Mouse (Mus musculus) forelimb bud, embryonic 11.5 days (tissue): Measurements from ENCODE around the gene Dse.
A peak's percentile ranks its signal among the peaks of the same experiment; 100 is the strongest.
"Not testable (repeated sequence)": the region's sequence is repeated elsewhere in the genome, so short reads cannot be mapped to it uniquely, and the experiment has no call there.

ENCODE experiments used
- DNase-seq: peaks from one replicate; pipeline ENCODE4 v3.0.0-alpha.2; 2012; ENCODE audit warnings: low read depth, low spot score

Dse gene

DNA sequence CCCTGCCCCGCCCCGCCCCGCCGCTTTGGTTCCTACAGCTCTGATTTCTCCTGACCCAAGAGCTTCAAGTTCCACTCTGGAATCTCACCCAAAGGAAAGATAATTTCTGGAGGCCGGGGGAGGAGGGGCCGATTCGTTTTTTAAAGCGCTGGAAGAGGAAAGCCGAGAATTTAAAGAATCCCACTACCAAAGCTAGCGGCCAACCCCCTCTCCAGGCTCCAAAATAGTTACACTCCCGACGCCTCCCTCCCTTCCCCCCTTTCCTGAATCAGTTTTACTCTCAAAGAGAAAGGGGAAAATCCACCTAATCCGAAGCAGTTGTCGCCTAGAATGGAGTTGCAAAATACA, at the start of gene Dse:
Gene Dse, minus strand, starts transcription at position 213 of the 348 bp plus-strand sequence.
- peak; percentile 70 for DNase-seq

DNA sequence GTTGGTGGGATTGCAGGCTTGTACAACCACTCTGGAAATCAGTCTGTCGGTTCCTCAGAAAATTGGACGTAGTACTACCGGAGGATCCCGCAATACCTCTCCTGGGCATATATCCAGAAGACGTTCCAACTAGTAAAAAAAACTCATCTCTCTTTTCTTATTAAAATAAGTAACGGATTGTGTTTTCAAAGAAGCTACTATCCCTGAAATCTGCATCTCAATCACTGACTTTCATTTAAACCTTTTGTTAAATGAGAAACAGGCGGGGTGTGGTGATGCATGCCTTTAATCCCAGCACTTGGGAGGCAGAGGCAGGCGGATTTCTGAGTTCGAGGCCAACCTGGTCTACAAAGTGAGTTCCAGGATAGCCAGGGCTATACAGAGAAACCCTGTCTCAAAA, 45.3 kb upstream of the Dse start:
- DNase-seq = not testable (repeated sequence)

DNA sequence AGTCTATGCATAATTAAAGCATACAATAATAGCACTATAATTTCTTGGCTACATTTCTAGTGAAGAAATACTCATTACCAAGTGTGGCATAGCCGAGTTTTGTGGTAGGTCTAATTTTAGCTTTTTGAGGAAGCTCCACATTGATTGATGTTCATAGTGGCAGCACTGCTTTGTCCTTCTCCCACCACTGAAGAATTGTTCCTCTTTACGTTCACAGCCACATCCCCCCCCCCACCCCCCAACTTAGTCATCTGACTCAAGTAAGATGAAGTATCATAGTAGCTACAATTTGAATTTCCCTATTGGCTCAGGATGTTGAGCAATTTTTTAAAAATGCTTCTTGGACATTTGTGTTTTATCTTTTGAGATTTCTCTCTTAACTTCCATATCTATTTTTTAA, 42.1 kb upstream of the Dse start:
- no peak for DNase-seq

DNA sequence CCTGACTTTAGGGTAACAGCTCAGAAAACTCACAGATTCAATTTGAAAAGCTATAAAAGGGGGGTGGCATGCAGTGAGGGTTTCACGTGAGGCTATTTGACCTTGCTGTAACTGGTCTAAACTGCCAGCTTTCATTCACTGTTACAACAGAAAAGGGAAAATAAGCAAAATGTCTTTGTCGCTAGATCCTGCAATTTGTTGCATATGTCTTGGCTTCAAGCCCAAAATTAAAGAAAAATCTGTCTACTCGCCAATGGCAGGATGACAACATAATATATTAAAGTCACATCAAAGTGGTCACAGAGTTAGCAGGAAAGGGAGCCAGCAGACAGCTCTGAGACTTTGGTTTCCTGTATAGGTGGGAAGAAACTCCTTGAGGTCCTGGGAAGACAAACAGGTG, 40.2 kb upstream of the Dse start:
- DNase-seq = no peak

DNA sequence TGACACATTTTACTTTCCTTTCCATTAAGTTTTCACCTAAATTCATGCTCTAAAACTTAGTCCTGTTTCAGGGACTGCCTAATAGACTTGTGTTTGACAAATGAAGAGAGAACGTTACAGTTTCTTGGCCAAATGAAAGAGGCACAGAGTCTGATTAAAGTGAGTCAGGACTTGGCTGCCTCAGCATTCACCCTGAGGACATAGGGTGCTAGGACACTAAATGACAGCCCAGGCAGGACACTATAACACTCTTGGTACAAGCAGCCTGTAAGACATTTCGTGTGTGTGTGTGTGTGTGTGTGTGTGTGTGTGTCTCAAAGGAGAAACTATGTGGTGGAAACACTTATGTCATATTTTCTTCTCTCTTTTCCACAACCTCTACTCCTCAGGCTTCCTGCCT, 38.6 kb upstream of the Dse start:
- DNase-seq = no peak

DNA sequence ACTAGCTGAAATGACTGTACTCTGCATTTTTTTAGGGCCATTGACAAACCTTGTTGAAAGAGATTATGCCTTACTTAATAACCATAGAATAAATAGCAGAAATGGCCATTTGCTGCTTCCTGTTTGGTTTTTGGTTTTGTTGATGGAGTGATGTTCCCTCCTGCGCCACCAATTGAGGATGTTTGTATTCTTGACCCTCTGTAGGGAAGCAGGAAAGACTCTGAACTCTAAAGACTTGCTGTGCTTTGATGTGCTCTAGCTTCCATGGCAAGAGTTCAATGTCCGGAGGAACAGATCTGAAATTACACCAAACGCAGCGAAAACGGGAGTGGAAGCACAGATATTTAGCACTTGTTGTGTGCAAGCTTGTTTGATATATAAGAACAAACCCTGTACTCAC, 37.2 kb upstream of the Dse start:
- no peak for DNase-seq

DNA sequence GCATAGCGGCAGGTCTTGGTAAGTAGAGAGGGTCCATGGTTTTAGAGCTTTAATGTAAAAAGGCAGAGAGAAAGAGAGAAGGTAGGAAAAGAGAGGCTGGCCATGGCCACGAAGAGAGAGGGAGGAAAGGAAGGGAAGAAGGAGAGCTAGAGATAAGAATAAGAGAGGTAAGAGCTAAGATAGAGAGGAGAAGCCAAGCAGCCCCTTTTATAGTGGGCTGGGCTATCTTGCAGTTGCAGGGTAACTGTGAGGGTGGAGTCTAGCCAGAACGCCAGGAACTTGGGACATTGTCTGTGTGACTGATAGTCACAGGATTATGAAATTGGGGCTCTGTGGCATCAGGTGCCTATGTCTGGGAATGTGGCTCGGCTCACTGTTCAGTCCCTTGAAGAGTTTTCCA, 31.0 kb upstream of the Dse start:
- DNase-seq = no peak

DNA sequence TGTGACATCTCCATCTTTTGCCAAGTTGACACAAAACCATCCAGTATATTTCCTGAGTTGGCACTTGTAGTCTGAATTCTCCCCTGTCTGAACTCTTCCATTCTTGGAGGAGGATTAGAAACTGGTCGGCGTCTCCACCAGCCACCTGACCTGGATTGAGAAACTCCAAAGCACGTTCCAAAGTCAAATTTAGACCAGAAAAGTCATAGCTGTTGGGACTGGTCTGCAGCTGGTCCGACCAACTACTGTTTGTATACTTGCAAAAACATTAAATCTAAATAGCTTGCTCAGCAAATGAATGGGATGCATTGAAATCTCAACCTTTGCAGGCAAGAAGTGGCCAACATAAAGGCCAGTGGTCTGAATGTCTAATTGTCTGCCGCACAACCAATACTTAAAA, 29.1 kb upstream of the Dse start:
- DNase-seq = no peak

DNA sequence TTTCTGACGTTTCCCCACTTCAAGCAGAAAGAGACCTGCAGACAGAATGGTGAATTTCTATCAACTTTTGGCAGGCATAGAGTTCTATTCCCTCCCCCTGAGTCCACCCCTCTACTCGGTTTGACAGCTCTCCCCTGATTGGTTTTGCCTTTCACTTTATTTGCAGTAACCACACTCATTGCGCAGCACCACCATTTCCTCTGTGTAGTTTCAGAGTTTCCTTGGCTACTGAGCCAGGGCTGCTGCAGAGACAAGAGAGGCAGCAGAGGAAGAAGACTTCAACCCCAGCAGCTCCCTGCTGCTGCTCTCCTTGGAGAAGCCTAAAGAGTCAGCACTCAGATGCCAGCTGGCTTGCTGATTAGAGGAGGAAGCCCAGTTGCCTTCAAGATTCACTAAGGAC, 27.9 kb upstream of the Dse start:
- no peak for DNase-seq

DNA sequence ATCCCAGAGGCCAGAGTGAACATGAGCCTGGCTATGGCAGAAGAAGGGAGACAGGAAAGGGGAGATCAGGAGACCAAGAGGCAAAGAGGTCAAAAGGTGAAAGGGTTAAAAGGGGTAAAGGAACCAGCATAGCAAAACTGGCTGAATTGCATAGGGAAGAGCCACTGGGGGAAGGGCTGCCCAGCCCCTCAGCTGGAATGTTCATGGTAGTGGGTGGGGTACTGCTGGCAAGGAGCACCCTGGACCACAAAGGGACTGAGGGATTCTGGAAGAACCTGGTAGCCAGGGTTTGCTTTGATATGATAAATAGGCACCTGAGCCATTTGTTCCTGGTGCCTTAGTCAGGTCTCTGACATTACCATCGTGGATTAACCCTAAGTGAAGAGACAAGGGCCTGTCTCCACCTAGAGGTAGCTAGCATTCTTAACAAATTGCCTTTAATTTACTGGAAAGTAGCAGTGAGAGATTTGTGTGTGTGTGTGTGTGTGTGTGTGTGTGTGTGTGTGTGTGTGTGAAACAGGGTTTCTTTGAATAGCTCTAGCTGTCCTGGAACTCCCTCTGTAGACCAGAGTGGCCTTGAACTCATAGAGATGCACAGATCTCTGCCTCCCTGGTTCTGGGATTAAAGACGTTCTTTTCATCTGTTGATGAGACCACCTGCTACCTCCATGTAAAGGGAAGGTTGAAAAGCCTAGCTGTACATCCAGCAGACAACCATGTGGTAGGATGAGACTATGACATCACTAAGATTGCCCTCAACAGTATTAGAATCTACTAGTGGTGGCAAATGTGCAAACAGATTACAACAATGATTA, 26.6 kb upstream of the Dse start:
- no peak for DNase-seq

DNA sequence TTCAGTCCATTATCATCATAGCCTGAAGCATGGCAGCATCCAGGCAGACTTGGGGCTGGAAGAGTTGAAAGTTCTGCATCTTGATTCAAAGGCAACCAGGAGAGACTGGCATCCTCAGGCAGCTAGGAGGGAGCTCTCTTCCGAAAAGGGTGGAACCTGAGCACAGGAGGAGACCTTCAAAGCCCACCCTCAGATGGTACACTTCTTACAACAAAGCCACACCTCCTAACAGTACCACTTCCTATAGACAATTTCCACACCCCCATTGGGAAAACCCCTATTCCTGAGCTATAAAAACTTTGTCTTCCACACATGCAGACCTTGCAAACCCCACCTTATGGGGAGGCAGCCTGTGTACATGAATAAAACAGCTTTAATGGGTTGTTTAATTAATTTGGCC, 25.9 kb upstream of the Dse start:
- DNase-seq = no peak

DNA sequence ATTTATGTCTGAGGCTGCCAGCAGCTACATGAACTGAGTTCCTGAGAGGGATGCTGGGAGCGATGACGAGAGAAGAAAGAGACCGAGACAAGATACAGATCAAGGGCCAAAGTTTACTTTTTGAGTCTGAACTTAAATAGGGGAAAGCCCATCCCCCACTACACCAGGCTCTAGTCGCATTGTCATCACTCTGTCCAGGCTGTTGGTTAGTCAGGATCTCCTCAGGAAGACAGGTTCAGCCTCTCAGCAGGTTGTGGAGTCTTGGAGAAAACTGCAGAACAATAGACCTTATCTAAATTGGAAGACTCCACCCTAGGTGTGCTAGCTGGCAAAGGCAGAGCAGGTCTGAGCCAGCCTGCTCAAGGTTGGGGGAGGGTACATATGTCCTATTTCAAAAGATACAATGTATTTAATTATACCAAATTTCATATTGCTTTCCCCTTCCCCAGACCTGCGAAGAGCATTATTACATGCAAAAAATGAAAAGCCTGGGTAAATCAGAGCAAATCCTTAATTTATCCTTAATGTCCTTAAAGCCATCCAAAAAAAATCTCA, 22.7 kb upstream of the Dse start:
- no peak for DNase-seq

DNA sequence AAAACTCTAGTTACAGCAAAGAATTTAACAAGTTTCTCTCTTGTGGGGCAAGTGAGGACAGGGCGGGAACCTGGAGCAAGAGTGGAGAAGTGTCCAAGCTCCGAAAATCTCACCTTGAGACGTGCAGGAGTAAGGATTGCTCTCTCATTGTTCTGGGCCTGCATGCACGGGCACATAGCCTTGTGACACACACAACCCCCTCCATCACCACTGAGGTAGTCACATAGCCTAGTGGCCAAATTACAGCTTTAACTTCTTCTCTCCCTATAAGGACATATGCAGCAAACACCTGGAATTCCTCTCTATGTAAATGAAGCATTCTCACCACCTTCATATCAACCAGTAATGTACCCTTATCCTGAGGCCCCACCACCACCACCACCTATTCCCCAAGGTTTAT, 22.0 kb upstream of the Dse start:
- no peak for DNase-seq

DNA sequence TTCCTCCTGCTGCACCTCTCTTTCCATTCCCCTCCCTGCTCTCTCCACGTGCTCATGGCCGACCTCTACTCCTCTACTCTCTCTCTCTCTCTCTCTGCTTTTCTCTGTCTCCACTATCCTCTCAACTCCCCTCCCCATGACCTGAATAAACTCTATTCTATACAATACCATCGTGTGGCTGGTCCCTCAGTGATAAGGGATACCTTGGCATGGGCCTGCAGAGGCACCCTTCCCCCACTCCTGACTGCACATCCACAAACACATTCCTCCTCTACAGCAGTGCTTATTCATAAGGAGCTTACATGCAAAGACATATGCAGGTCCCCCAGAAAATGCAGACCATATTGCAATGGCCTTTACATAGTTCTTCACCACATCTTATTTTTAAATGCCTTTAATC, 16.1 kb upstream of the Dse start:
- no peak for DNase-seq

DNA sequence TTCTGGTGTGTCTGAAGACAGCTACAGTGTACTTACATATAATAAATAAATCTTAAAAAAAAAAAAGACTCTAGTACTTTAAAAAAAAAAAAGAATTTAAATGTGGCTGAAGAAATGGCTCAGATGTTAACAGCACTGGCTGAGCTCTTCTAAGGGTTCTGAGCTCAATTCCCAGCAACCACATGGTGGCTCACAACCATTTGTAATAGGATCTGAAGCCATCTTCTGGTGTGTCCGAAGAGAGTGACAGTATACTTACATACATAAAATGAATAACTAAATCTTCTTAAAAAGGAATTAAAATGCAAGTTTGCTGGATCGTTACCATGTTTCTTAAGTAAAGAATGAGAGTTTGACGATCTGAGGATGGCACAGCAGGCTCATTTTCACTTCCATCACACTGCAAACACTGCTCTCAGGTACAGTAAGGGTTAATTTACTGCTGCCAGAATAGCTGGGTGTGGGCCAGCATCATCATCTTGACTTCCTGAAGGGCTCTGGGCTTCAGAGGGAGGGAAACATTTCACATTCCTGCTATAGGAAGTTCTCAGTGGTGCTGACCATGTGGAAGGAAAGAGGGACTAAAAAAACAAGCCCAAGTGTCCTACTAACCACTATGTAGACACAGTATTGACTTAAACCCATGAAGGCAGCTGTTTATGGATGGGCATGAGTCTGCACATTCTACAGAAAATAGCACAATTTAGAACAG, 14.6 kb upstream of the Dse start:
- no peak for DNase-seq

DNA sequence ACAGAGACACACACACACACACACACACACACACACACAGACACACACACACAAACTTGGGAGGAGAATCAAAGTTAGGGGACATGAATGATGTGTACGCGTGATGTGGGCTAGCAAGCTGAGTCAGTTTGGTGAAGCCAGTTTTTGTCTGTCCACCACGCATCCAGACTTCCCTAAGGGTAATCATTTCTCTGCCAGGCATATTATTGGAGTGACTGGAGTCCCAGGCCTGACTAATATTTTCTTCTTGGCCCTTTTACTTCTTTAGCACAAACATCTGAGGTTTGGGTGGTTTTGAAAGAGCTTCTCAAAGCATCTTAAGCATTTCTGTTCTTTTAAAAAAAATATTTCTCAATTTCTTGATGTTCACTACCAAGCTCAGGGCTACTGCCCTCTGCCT, 10.7 kb upstream of the Dse start:
- DNase-seq = no peak

DNA sequence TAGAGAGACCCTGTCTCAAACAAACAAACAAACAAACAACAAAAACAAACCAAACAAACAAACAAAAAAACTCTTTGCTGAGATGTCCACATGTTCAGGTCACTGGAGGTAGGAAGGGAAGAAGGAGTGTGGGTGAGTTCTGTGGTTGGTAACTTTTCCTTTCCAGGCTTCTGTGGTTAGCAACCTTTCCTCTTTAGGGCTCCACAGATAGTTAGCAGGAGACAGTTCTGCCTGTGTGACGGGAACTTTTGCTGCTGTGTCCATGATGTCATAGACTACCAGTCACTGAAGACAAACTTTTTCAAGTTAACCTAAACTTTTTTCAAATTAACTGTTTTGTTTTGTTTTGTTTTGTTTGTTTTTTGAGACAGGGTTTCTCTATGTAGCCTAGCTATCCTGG, 8.2 kb upstream of the Dse start:
- DNase-seq = no peak

DNA sequence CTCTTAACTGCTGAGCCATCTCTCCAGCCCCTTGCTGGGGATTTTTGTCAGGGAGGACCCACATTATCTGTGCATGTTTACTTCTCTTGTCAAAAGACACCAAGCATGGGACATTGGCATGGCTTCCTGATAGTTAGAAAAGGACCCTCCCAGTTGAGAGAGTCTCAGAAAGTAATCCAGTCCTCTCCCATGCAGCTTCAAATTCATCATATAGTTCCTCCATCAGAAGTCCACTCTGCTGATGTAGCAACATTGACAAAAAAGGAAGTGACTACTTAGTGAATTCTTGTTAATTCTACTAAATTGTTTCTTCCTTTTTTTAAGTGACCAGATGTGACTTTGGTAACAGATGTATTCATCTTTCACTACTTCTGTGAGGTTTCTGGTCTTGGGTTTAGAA, 2.4 kb upstream of the Dse start:
- DNase-seq = no peak

DNA sequence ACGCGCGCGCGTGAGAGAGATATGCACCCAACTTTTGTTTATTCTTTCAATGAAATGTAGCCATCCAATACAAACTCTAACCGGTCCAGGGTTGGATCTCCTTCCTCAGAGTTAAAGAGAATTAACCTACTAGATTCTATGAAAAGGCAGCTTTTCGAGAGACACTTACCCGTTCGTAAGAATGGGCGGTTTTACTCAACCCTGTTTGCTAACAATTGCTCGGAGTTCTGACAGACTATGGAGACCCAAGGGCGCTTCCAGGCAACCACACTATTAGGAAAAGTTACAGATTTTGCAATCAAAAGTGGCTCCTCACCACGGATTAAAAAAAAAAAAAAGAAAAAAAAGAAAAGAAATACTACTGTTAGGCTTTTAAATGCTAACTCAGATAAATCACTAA, 516 bp upstream of the Dse start:
- no peak for DNase-seq

DNA sequence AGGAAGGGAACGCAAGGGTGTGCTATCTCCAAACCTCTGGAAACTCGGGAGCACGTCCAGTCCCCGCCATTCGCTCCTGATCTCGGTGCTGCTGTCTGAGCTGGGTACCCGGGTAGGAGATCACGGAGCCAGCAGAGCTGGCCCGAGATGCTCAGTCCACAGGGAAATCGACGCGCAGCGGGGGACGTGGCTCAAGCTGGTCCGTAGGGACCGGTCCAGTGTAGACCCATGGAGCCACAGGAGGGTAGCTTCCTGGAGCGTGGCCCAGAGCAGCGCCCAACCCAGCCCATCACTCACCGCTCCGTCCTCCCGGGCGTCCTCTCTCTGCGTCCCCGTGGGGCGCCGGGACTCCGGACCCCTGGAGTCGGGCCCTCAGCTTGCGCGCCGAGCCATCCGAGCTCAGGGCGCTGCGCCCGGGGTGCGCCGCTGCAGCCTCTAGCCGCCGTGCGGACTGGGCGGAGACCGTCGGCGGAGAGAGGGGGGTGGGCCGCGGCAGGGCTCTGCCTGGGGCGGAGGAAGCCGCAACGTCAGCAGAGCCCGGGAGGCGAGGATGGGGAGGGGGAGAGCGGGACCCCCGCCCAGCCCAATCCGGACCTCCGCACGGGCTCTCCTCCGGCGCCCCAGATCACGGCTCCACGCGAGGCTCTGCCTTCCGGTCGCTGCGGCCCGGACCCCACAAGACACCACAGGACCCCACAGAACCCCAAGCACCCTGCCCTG, 572 bp downstream of the Dse start:
- DNase-seq = peak; percentile 79

DNA sequence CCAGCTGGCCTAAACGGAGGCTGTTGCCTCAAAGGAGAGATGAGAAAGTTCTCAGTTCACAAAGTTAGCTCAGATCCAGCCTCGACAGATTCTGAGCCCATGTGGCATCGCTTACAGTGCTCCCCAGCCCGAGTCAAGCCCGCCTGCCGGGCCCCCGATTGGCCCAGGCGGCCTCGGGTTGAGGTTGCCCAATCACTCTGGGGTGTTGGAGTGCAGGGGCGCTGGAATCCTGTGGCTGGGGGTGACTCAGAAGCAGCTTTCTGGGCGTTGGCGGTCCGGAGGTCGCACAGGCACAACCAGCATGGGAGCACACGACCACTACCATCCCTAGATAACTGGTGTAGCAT, 1.1 kb downstream of the Dse start:
- DNase-seq = peak; percentile 73

DNA sequence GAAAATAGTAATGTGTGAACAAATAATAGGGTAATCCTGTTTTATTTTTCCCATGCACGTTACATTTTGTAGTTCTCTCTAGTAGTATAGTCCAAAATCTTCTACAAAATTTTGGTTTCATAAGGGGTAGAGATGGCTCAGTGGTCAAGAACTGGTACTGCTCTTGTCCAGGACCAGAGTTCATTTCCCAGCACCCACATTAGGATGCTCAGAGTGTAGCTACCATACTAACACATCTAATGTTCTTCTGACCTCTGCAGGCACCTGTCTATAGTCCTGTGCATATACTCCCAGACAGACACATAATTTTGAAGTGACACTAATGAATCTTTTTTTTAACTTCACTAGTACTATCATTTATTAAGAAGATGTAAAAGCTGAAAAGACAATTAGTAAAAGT, 1.7 kb downstream of the Dse start:
- no peak for DNase-seq

DNA sequence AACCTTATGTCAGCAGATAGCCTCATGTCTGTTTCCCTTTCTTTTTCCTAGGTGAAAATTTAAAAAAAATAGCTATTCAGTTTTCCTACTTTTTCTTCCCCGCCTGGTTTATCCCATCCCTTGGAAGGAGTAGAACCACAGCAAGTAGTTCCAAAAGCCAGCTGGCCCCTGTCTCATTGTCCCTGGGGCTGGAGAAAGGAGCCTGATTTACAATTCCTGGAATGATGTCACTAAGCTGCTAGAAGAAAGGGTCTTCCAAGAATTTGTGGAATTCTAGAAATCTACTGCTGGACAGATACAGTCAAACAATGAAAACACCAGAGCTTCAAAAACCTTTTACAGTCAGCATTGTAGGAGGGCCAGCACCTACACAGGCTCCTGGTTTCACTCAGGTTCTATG, 6.8 kb downstream of the Dse start:
- DNase-seq = no peak
